Mouse (Mus musculus) yolk sac, embryonic 10.5 days (tissue): ENCODE measurements around the gene Allc.

ENCODE experiments used
- DNase-seq: peaks from one replicate; pipeline ENCODE4 v3.0.0-alpha.2; 2017; ENCODE audit warnings: low spot score

Allc gene

GRCm38 (mm10) chr12:28579132-28579531 lies 3.2 kb downstream of the Allc start:
- no peak for DNase-seq

DNA sequence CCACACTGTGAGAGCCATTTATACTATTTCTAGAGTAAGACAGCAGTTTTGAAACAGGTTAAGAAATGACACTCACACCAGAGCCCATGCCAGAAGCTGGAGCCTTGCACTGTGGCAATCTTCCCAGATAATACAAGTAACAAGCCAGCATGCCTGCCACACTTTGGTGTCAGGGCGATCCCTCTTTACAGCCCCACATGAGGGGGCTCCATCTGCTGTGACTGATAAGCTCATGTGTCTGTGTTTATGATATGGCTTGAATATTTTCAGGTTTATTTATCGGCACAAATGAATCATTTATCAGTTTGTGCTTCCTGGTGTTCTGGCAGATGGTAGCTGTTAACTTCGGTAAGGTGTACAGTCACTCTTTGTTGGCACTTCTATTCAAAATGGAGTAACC lies 4.2 kb downstream of the Allc start:
- no peak for DNase-seq

DNA sequence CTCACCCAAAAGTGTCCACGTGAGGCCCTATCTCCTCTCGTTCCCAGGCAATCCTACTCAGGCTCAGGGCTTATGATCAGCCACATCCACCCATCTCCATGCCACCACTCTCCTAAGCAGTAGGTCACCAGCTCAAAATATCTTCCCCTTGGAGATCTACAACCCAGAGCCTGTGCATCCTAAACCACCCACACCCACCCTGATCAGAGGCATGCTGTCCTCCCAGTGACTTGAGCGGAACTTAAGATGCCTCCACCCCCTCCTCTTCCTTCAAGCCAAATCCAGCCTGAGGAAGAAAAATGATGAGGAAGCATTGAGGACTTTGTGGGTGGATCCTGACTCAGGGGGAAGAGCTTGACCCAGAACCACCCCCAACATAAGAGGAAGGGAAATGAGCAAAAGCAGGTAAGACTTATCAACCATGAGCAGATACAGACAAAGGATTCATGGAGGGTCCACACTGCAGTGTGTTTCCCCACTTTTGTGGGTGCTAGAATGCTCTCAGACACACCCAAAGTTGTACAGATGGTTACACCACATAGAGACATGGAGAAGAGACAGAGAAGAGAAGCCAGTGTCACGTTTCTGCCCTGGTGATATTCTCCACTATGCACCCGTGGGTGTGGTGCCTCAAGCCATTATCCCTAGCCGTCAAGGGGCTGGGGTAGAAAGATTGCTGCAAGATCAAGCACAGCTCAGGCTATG lies 6.8 kb downstream of the Allc start:
- DNase-seq = no peak

DNA sequence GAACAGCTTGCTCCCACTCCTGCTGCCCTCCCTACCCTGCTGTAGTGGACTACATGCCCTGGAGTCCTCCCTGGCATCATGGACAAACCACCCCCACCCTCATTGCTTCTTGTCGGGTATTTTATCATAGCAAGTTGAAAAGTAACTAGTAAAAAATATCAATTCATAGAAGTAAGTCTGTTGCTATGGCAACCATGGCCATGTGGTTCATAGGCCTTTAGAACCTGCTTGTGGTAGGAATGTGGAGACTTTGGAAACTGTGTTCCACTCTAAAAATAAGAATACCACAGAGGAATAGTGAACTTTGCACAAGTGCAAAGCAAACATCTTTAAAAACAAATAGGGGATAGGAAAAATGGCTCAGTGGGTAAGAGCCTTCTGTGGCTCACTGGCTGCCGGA lies 10.1 kb downstream of the Allc start:
- no peak for DNase-seq

GRCm38 (mm10) chr12:28552299-28552698 lies 30.0 kb downstream of the Allc start, which contains the start of gene Dcdc2c:
Gene Dcdc2c, minus strand, starts transcription at chr12:28552399.
- no peak for DNase-seq

DNA sequence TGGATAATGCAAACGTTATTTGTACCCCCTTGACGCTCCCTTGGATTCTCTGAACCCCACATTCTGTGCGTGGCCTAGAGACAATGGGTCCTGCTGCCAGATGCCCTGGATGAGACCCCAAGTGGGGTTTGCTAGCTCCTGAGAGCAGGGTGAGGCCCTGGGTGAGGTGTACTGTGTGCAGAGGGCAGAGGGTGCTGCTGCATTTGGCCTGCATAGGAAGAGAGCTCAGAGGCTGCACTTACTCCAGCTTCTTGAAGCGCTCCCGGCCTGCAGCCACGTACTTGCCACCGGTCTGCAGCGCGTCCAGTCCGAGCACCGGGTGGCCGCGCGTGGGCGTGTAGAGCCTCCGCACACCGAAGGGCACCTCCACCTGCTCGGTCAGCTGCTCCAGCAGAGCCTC lies 30.5 kb downstream of the Allc start:
- no peak for DNase-seq

GRCm38 (mm10) chr12:28548887-28549286 lies 33.4 kb downstream of the Allc start:
- DNase-seq = no peak

GRCm38 (mm10) chr12:28514264-28514775 lies 68.0 kb downstream of the Allc start:
- DNase-seq = no peak

GRCm38 (mm10) chr12:28509699-28510280 lies 72.5 kb downstream of the Allc start:
- peak; percentile 51 for DNase-seq
